Mouse (Mus musculus) inflammation-experienced regulatory T-cells (primary cell): ENCODE measurements around the gene Slc25a43. TPM values are rescaled to one million over a fixed set of nuclear protein-coding genes. Genes with fewer than 3 reads are reported as not detected.

Source experiments
- polyA plus RNA-seq, 2 experiments: library from polyadenylated mRNA; unstranded; fragments of 100-300 nt; shearing (Covaris generic); gene quantifications; one replicate each; pipeline ENCODE4 v1.2.1; 2017

The Slc25a43 gene
- polyA plus RNA-seq: 1 to 10 TPM in 1 of 2 experiments, under 1 TPM in 1; 0.80 to 2.4 TPM

DNA sequence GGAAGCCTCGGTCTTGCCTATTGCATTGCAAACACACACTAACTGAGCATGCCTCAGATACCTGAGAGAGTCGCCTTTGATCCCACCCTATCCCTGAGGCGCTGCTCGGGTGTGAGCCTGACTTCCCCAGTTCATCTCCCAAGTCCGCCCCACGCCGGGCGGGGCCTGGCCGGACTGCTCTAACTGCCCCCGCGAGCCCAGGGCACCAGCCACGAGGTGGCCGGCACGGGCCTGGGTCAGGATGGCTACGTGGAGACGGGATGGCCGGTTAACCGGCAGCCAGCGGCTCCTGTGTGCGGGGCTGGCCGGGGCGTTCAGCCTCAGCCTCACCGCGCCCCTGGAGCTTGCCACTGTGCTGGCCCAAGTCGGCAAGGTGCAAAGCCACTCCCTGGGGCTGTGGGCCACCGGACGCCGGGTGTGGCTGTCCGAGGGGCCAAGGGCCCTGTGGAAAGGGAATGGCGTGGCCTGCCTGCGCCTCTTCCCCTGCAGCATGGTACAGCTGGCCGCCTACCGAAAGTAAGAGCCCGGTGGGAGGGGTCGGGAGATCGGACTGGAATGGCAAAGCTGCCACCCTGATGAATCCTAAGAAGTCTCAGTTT is at the start of gene Slc25a43:
TSS of gene Slc25a43 (plus strand) at position 157 of the 599 bp plus-strand sequence.

DNA sequence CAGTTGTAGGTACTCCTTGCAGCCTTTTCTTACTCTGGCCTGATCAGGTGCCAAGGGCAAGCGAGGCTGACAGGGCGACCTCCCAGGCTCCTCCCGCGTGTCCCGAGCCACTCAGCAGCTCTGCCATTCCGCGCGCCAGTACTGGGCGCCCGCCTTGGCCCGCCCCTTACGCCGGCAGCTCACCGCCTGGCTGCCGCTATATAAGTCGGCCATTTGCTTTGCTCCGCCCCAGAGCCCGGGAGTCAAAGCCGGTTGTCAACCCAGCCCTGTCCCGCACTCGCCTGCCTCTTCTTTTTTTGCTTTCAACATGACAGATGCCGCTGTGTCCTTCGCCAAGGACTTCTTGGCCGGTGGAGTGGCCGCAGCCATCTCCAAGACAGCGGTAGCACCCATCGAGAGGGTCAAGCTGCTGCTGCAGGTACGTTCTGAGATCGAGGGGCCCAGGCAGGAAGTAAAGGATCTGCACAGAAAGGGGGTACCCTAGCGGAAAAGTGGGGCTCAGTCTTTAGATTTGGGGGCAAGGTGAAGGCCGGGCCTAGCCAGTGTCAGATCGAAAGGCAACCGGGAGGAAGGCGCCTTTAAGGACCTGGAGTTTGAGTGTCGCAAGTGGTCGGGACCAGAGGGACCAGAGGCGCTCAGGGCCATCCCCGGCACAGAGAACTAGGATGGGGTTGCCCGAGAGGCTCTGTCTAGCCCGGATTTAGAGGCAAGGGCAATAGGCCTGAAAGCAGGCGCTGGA is 52.1 kb downstream of the Slc25a43 start, which contains the start of gene Slc25a5:
TSS of gene Slc25a5 (plus strand) at position 228 of the 739 bp plus-strand sequence.

Other genes starting within 250 kb of the Slc25a43 start
- gene Pgrmc1, start 145.5 kb upstream of the Slc25a43 start, polyA plus RNA-seq: 10 to 100 TPM; 71.3 to 72.9 TPM
- 1 to 10 TPM in 1 of 2 experiments, under 1 TPM in 1; 0.89 to 1.3 TPM for gene Akap17b, start 98.3 kb upstream of the Slc25a43 start, polyA plus RNA-seq
- 100 to 1,000 TPM; 561 to 682 TPM for gene Slc25a5, start 52.0 kb downstream of the Slc25a43 start, polyA plus RNA-seq
- gene Ube2a, start 130.2 kb downstream of the Slc25a43 start, polyA plus RNA-seq: 100 to 1,000 TPM; 100 to 107 TPM
- gene C330007P06Rik, start 130.5 kb downstream of the Slc25a43 start, polyA plus RNA-seq: 10 to 100 TPM; 22.7 to 27.1 TPM
- 1 to 10 TPM; 1.4 to 2.9 TPM for gene Nkrf, start 159.2 kb downstream of the Slc25a43 start, polyA plus RNA-seq
- gene Sept6, start 248.1 kb downstream of the Slc25a43 start, polyA plus RNA-seq: 100 to 1,000 TPM; 106 to 138 TPM